Mouse (Mus musculus): ENCODE results near the gene Phip. TPM values are rescaled to one million over a fixed set of nuclear protein-coding genes. Genes with fewer than 3 reads are reported as not detected.

Phip gene
- polyA plus RNA-seq, 1 experiment from 2014 or later = 145 TPM

GRCm38 (mm10) chr9:82861316-82861715 is 114.0 kb downstream of the Phip start:
- DNase-seq (ENCODE audit: low spot score) = no peak
- H3K27me3 ChIP-seq (ENCODE audit: control insufficient read depth, insufficient read depth, low read length) = no peaks in the 10 kb centered on the region
- no peaks in the 10 kb centered on the region for H3K36me3 ChIP-seq (ENCODE audit: control insufficient read depth, insufficient read depth, low read length)
- WGBS = 89% methylated on average over 4 of the region's 4 CpGs
- H3K4me1 ChIP-seq (ENCODE audit: control insufficient read depth, insufficient read depth, low read length) = no peaks in the 10 kb centered on the region
- ATAC-seq (ENCODE audit: insufficient number of reproducible peaks, low FRiP score, low TSS enrichment, low read depth) = no peak
- H3K4me3 ChIP-seq (ENCODE audit: low read depth, low read length) = no peak overlapping the region
- H3K9ac ChIP-seq (ENCODE audit: low read length) = no peak overlapping the region
- no peak overlapping the region for H3K27ac ChIP-seq (replicated peaks; ENCODE audit: low read depth, low read length)
- H3K4me2 ChIP-seq (ENCODE audit: low read depth, severe bottlenecking) = no peak overlapping the region
- H3K9me3 ChIP-seq (ENCODE audit: control insufficient read depth, low read length) = no peaks in the 10 kb centered on the region

DNA sequence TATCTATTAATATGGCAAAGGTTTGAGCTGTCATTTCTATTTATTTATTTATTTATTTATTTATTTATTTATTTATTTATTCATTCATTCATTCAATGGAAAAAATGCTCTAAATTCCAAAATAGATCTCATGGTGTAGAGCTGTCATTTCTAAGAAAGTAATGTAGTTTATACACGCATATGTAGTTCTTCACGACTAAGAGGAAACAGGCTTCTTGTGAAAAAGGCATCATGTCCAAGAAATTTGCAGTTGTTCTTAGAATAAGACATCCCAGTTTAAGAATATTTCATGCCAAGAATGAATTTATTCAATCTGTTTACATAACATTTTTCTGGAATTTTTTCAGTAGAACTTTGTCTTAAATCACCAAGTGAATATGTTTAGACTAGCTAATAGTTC is 114.5 kb downstream of the Phip start:
- Histone ChIP-seq H3K4me1 (ENCODE audit: control insufficient read depth, insufficient read depth, low read length) (no peaks in the 10 kb centered on the region), H3K9me3 (ENCODE audit: control insufficient read depth, low read length) (no peaks in the 10 kb centered on the region), H3K4me2 (ENCODE audit: low read depth, severe bottlenecking) (no peak overlapping the region), H3K36me3 (ENCODE audit: control insufficient read depth, insufficient read depth, low read length) (no peaks in the 10 kb centered on the region), H3K4me3 (ENCODE audit: low read depth, low read length) (no peak overlapping the region), H3K27ac (replicated peaks; ENCODE audit: low read depth, low read length) (no peak overlapping the region), H3K27me3 (ENCODE audit: control insufficient read depth, insufficient read depth, low read length) (no peaks in the 10 kb centered on the region), H3K9ac (ENCODE audit: low read length) (no peak overlapping the region)
- over 99% methylated on average over 2 of the region's 2 CpGs for WGBS
- no peak for DNase-seq (ENCODE audit: low spot score)
- no peak for ATAC-seq (ENCODE audit: insufficient number of reproducible peaks, low FRiP score, low TSS enrichment, low read depth)

DNA sequence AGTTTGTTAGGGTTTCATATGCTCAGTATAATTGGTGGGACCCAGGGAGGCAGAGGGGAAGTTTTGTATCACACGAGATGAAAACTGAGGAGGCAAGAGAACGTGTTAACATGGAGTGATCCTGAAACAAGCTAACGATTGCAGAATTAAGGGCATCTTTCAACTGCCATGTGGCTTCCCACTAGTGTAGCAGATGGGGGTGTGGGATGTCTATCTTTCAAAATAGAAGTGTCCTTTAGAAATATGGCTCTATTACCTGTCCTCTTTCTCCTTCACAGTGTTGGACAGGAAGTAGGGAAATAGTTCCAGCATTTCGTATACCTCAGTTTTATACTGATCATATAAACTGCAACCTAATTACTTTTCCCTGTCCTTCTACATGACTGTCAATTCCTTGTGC is 119.1 kb downstream of the Phip start:
- Histone ChIP-seq H3K4me3 (ENCODE audit: low read depth, low read length) (no peak overlapping the region), H3K4me2 (ENCODE audit: low read depth, severe bottlenecking) (no peak overlapping the region), H3K9me3 (ENCODE audit: control insufficient read depth, low read length) (no peaks in the 10 kb centered on the region), H3K36me3 (ENCODE audit: control insufficient read depth, insufficient read depth, low read length) (no peaks in the 10 kb centered on the region), H3K27ac (replicated peaks; ENCODE audit: low read depth, low read length) (no peak overlapping the region), H3K27me3 (ENCODE audit: control insufficient read depth, insufficient read depth, low read length) (no peaks in the 10 kb centered on the region), H3K9ac (ENCODE audit: low read length) (no peak overlapping the region), H3K4me1 (ENCODE audit: control insufficient read depth, insufficient read depth, low read length) (no peaks in the 10 kb centered on the region)
- WGBS = 83% methylated on average over 4 of the region's 4 CpGs
- no peak for DNase-seq (ENCODE audit: low spot score)
- ATAC-seq (ENCODE audit: insufficient number of reproducible peaks, low FRiP score, low TSS enrichment, low read depth) = no peak

- Histone ChIP-seq H3K4me2 (ENCODE audit: low read depth, severe bottlenecking) (no peak overlapping the region), H3K9me3 (ENCODE audit: control insufficient read depth, low read length) (no peaks in the 10 kb centered on the region), H3K4me1 (ENCODE audit: control insufficient read depth, insufficient read depth, low read length) (no peaks in the 10 kb centered on the region), H3K4me3 (ENCODE audit: low read depth, low read length) (no peak overlapping the region), H3K9ac (ENCODE audit: low read length) (no peak overlapping the region), H3K27ac (replicated peaks; ENCODE audit: low read depth, low read length) (no peak overlapping the region), H3K36me3 (ENCODE audit: control insufficient read depth, insufficient read depth, low read length) (no peaks in the 10 kb centered on the region), H3K27me3 (ENCODE audit: control insufficient read depth, insufficient read depth, low read length) (no peaks in the 10 kb centered on the region)
- ATAC-seq (ENCODE audit: insufficient number of reproducible peaks, low FRiP score, low TSS enrichment, low read depth) = no peak
- 42% methylated on average over 3 of the region's 3 CpGs for WGBS
- no peak for DNase-seq (ENCODE audit: low spot score)
Measured at GRCm38 (mm10) chr9:82854973-82855614, 120.2 kb downstream of the Phip start.

- Histone ChIP-seq H3K9ac (ENCODE audit: low read length) (no peak overlapping the region), H3K4me1 (ENCODE audit: control insufficient read depth, insufficient read depth, low read length) (no peaks in the 10 kb centered on the region), H3K4me3 (ENCODE audit: low read depth, low read length) (no peak overlapping the region), H3K27me3 (ENCODE audit: control insufficient read depth, insufficient read depth, low read length) (no peaks in the 10 kb centered on the region), H3K4me2 (ENCODE audit: low read depth, severe bottlenecking) (no peak overlapping the region), H3K27ac (replicated peaks; ENCODE audit: low read depth, low read length) (no peak overlapping the region), H3K36me3 (ENCODE audit: control insufficient read depth, insufficient read depth, low read length) (no peaks in the 10 kb centered on the region), H3K9me3 (ENCODE audit: control insufficient read depth, low read length) (no peaks in the 10 kb centered on the region)
- DNase-seq (ENCODE audit: low spot score) (peak; percentile 42), ATAC-seq (ENCODE audit: insufficient number of reproducible peaks, low FRiP score, low TSS enrichment, low read depth) (no peak)
- 59% methylated on average over 2 of the region's 2 CpGs for WGBS
Measured at GRCm38 (mm10) chr9:82854040-82854439, 121.3 kb downstream of the Phip start.

GRCm38 (mm10) chr9:82842671-82843070 is 132.6 kb downstream of the Phip start:
- Histone ChIP-seq H3K36me3 (ENCODE audit: control insufficient read depth, insufficient read depth, low read length) (no peaks in the 10 kb centered on the region), H3K27me3 (ENCODE audit: control insufficient read depth, insufficient read depth, low read length) (no peaks in the 10 kb centered on the region)
- no peak for ATAC-seq (ENCODE audit: insufficient number of reproducible peaks, low FRiP score, low TSS enrichment, low read depth)

DNA sequence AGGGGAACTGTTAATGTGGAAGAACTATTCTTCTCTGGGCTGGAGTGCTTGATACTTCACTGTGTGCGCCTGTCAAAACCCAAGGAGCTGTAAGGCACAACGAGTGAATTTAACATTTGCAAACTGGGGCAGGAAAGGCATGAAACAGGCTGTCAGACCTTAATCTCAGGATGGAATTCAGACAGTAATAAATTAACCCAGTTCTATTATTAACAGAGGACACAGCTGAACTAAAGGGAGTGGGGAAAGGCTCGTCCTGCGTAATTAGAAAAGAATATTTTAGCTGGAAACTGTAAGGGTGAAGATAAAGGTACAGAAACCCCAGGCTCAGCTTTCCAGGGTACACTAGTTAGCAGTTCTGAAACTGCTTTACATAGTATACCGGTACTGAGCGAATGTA is 139.4 kb downstream of the Phip start:
- H3K9me3 ChIP-seq (ENCODE audit: control insufficient read depth, low read length) = no peaks in the 10 kb centered on the region
- ATAC-seq (ENCODE audit: insufficient number of reproducible peaks, low FRiP score, low TSS enrichment, low read depth) = no peak
- no peak for DNase-seq (ENCODE audit: low spot score)

More at GRCm38 (mm10) chr9:82842671-82843070, 132.6 kb downstream of the Phip start:
- Histone ChIP-seq H3K4me2 (ENCODE audit: low read depth, severe bottlenecking) (no peak overlapping the region), H3K9me3 (ENCODE audit: control insufficient read depth, low read length) (no peaks in the 10 kb centered on the region), H3K27ac (replicated peaks; ENCODE audit: low read depth, low read length) (no peak overlapping the region), H3K4me3 (ENCODE audit: low read depth, low read length) (no peak overlapping the region), H3K9ac (ENCODE audit: low read length) (no peak overlapping the region), H3K4me1 (ENCODE audit: control insufficient read depth, insufficient read depth, low read length) (no peaks in the 10 kb centered on the region)
- WGBS = 91% methylated on average over 4 of the region's 4 CpGs
- no peak for DNase-seq (ENCODE audit: low spot score)

GRCm38 (mm10) chr9:82831891-82832290 is 143.4 kb downstream of the Phip start:
- DNase-seq (ENCODE audit: low spot score) (no peak), ATAC-seq (ENCODE audit: insufficient number of reproducible peaks, low FRiP score, low TSS enrichment, low read depth) (no peak)
- WGBS = 80% methylated on average over 4 of the region's 4 CpGs
- Histone ChIP-seq H3K27me3 (ENCODE audit: control insufficient read depth, insufficient read depth, low read length) (no peaks in the 10 kb centered on the region), H3K9ac (ENCODE audit: low read length) (no peak overlapping the region), H3K9me3 (ENCODE audit: control insufficient read depth, low read length) (no peaks in the 10 kb centered on the region), H3K36me3 (ENCODE audit: control insufficient read depth, insufficient read depth, low read length) (no peaks in the 10 kb centered on the region), H3K27ac (replicated peaks; ENCODE audit: low read depth, low read length) (no peak overlapping the region), H3K4me2 (ENCODE audit: low read depth, severe bottlenecking) (no peak overlapping the region), H3K4me3 (ENCODE audit: low read depth, low read length) (no peak overlapping the region), H3K4me1 (ENCODE audit: control insufficient read depth, insufficient read depth, low read length) (0 out of 2 replicates have a peak, but pooled peaks cover 2% of the 10 kb centered on the region)

More for the DNA sequence above, 139.4 kb downstream of the Phip start:
- WGBS = 78% methylated on average over 6 of the region's 6 CpGs
- no peaks in the 10 kb centered on the region for H3K27me3 ChIP-seq (ENCODE audit: control insufficient read depth, insufficient read depth, low read length)
- no peak overlapping the region for H3K27ac ChIP-seq (replicated peaks; ENCODE audit: low read depth, low read length)
- H3K4me3 ChIP-seq (ENCODE audit: low read depth, low read length) = no peak overlapping the region
- no peak overlapping the region for H3K4me2 ChIP-seq (ENCODE audit: low read depth, severe bottlenecking)
- H3K36me3 ChIP-seq (ENCODE audit: control insufficient read depth, insufficient read depth, low read length) = no peaks in the 10 kb centered on the region
- no peak overlapping the region for H3K9ac ChIP-seq (ENCODE audit: low read length)
- no peaks in the 10 kb centered on the region for H3K4me1 ChIP-seq (ENCODE audit: control insufficient read depth, insufficient read depth, low read length)

Data from limb, embryonic 11.5 days (tissue).